Mouse (Mus musculus) liver, embryonic 13.5 days (tissue): ENCODE measurements around the gene Kmo. TPM values are rescaled to one million over a fixed set of nuclear protein-coding genes. Genes with fewer than 3 reads are reported as not detected.

Experiments used
- ATAC-seq: fragments of 200-750 bp; cut with Nextera tagmentation; 2 replicates; pipeline ENCODE4 v1.8.0; 2017; ENCODE audit warnings: low read depth, mild to moderate bottlenecking, moderate number of reproducible peaks, moderate library complexity
- DNase-seq: peaks from one replicate; pipeline ENCODE4 v3.0.0; 2022
- H3K27ac ChIP-seq: fragments of 300-500 bp; sonication (generic); 2 replicates; pipeline ENCODE4 v1.5.1; 2015; ENCODE audit warnings: moderate library complexity, mild to moderate bottlenecking, inconsistent platforms
- H3K27me3 ChIP-seq: fragments of 300-500 bp; sonication (generic); 2 replicates; pipeline ENCODE4 v1.6.1; 2015; ENCODE audit warnings: mild to moderate bottlenecking, inconsistent platforms
- H3K36me3 ChIP-seq: fragments of 300-500 bp; sonication (generic); 2 replicates; pipeline ENCODE4 v1.6.1; 2015; ENCODE audit warnings: mild to moderate bottlenecking, inconsistent platforms
- H3K4me1 ChIP-seq: fragments of 300-500 bp; sonication (generic); replicated peaks from 2 replicates; pipeline ENCODE4 v1.6.1; 2015; ENCODE audit warnings: inconsistent platforms
- H3K4me2 ChIP-seq: fragments of 300-500 bp; sonication (generic); 2 replicates; pipeline ENCODE4 v1.6.1; 2015; ENCODE audit warnings: inconsistent platforms, mild to moderate bottlenecking, moderate library complexity
- H3K4me3 ChIP-seq: fragments of 300-500 bp; sonication (generic); replicated peaks from 2 replicates; pipeline ENCODE4 v1.5.1; 2015; ENCODE audit warnings: mild to moderate bottlenecking, inconsistent platforms
- H3K9ac ChIP-seq: fragments of 300-500 bp; sonication (generic); 2 replicates; pipeline ENCODE4 v1.6.1; 2015; ENCODE audit warnings: mild to moderate bottlenecking, inconsistent platforms
- H3K9me3 ChIP-seq: fragments of 300-500 bp; sonication (generic); replicated peaks from 2 replicates; pipeline ENCODE4 v1.6.1; 2016; ENCODE audit warnings: inconsistent platforms
- WGBS: fragments of 180-500 bp; shearing (Covaris S2); methylation state at CpG from one replicate; pipeline ENCODE4 v1.1.7; 2015; ENCODE audit not compliant: insufficient replicate concordance; 5-methylcytosine and 5-hydroxymethylcytosine counted together
- polyA plus RNA-seq: library from polyadenylated mRNA; unstranded; fragments of >200 nt; fragmentation: Nextera tagmentation; extraction: Ambion mirVana; gene quantifications from 2 replicates; pipeline ENCODE4 v1.2.1, GENCODE M21; 2015

Gene Kmo
- polyA plus RNA-seq, 1 experiment from 2014 or later: 5.6 TPM

DNA sequence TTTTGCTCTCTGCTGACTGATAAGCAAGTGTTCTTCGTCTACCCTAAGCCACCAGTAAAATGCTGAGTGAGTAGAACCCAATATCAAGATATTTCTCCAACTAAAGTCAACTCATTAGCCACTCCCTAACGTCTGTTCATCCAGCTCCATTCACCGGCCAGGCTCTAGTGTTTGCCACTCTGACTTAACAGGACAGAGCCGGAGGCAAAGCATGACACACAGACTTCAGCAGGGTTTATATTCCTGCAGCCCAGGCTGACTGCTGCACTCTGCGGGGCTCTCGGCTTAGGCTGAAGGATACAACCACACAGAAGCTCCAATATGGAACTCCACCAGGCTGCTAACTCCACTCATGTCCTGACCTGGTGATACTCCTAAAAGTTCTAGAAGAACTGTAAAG lies 12.9 kb upstream of the Kmo start:
- H3K4me3 ChIP-seq: no peak overlapping the region
- no peaks in the 10 kb centered on the region for H3K9me3 ChIP-seq
- H3K4me2 ChIP-seq: no peak overlapping the region
- peaks cover 79% of the 10 kb centered on the region for H3K36me3 ChIP-seq
- H3K27me3 ChIP-seq: no peaks in the 10 kb centered on the region
- peak overlapping the region; percentile 23; the same call in 1 of the 2 replicates for H3K27ac ChIP-seq
- ATAC-seq (peak; percentile 30), DNase-seq (no peak)
- no peak overlapping the region for H3K9ac ChIP-seq
- peaks cover 4% of the 10 kb centered on the region; the same call in 1 of the 2 replicates for H3K4me1 ChIP-seq
- WGBS: 68% methylated on average over 6 of the region's 6 CpGs

DNA sequence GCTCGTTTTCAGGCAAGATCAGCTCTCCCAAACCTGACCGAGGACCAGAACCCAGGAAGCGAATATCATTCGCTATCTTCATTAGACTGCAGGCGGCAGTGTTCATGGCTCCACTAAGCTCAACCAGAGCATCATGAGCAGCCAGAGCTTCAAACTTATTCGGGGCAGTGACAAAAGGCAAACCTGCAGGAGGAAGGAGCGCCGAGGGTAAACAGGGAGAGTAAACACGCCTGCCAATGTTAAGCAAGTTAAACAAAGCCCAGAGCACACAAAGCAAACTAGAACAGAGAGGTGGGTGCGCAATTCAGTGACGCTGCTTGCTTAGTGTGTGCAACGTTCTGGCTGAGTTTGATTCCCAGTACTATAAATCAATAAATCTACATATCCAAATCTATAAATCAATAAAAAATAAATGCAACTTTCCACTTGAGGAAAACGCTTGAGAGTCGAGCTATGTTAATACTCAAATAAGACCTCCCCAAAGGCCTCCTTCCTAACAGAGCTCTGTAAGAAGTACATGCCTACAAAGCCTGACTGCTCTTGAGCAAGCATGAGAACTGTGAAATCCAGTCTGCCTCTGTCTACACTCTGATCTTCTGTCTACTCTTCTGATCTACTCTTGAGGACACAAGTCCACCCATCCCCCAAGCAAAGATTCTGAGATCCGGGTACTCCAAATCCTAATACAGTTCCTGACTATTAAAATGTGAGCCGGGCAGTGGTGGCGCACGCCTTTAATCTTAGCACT lies 12.2 kb upstream of the Kmo start:
- H3K27ac ChIP-seq: peak overlapping the region; percentile 34; the same call in 1 of the 2 replicates
- H3K4me3 ChIP-seq: no peak overlapping the region
- peak; percentile 81 for ATAC-seq
- H3K27me3 ChIP-seq: no peaks in the 10 kb centered on the region
- H3K36me3 ChIP-seq: peaks cover 79% of the 10 kb centered on the region
- H3K4me1 ChIP-seq: peaks cover 4% of the 10 kb centered on the region; the same call in 1 of the 2 replicates
- WGBS: 79% methylated on average over 18 of the region's 18 CpGs
- no peak for DNase-seq
- H3K4me2 ChIP-seq: no peak overlapping the region
- H3K9ac ChIP-seq: no peak overlapping the region
- H3K9me3 ChIP-seq: no peaks in the 10 kb centered on the region

DNA sequence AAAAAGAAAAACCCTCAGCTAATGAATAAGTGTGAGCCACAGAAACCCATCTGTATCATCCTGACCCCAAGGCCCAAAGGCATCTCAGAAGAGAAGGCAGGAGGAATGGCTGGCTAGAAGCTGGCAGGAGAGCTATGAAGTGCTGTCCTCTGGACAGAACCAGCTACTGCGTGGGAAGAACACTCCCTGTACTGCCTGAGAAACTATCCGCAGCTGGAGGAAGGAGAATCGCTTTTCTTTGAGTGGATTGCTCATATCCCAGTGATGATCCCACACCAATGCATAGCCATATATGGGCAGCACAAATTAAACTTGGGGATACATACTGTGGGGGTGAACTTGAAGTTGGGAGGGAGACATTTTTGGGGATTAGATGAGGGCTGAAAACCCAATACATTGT lies 11.5 kb upstream of the Kmo start:
- H3K27ac ChIP-seq: peak overlapping the region; percentile 34; the same call in 1 of the 2 replicates
- peaks cover 77% of the 10 kb centered on the region for H3K36me3 ChIP-seq
- no peak overlapping the region for H3K4me2 ChIP-seq
- no peaks in the 10 kb centered on the region for H3K9me3 ChIP-seq
- DNase-seq: no peak
- H3K9ac ChIP-seq: no peak overlapping the region
- WGBS: 86% methylated on average over 3 of the region's 3 CpGs
- no peaks in the 10 kb centered on the region for H3K27me3 ChIP-seq
- ATAC-seq: no peak
- H3K4me3 ChIP-seq: no peak overlapping the region
- H3K4me1 ChIP-seq: peaks cover 4% of the 10 kb centered on the region; the same call in 1 of the 2 replicates

DNA sequence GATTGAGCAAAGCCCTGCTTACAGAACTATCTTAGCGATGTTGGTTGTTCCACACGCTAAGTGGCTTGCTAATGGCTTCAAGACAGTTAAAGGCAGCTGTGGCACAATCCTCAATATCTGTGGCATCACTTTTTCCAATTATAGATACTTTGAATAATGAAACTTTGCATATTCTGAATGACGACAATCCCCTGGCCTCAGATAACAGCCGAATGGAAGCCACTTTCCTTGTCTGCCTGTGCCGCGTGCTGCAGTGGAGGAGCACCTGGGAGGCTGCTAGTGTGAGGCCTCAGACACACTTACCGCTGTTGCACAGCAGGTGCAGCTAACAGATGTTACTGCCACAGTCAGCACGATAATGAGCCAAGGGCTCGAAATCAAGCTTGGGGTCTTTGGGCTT lies 5.2 kb upstream of the Kmo start:
- H3K4me2 ChIP-seq: no peak overlapping the region
- WGBS: 86% methylated on average over 9 of the region's 9 CpGs
- H3K27ac ChIP-seq: no peak overlapping the region
- no peak overlapping the region for H3K4me3 ChIP-seq
- ATAC-seq: no peak
- no peaks in the 10 kb centered on the region for H3K9me3 ChIP-seq
- no peak for DNase-seq
- no peaks in the 10 kb centered on the region for H3K27me3 ChIP-seq
- no peaks in the 10 kb centered on the region for H3K4me1 ChIP-seq
- H3K9ac ChIP-seq: no peak overlapping the region
- peaks cover 73% of the 10 kb centered on the region for H3K36me3 ChIP-seq

DNA sequence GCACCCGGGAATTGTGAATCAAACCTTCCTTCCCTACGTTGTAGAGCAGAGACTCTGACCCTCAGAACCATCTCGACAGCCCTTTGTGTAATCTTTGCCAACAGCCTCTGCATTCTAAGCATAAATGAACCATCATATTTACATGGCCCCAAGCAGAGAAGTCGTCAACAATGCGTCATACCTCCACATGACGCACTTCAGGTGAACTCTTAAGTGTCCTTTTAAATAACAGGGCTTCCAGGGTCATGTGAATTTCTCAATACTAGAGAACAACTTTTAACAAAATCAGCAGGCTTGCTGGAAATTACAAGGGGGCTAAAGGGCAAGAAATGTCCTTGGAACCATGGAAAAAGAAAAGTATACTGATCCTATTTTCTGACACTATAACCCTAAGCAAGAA lies 3.5 kb downstream of the Kmo start:
- 77% methylated on average over 6 of the region's 6 CpGs for WGBS
- DNase-seq (no peak), ATAC-seq (no peak)
- Histone ChIP-seq H3K27ac (no peak overlapping the region), H3K4me1 (peaks cover 22% of the 10 kb centered on the region), H3K4me2 (peak overlapping the region; percentile 13; the same call in 1 of the 2 replicates), H3K9ac (no peak overlapping the region), H3K36me3 (peaks cover 8% of the 10 kb centered on the region), H3K9me3 (no peaks in the 10 kb centered on the region), H3K4me3 (no peak overlapping the region), H3K27me3 (no peaks in the 10 kb centered on the region)

DNA sequence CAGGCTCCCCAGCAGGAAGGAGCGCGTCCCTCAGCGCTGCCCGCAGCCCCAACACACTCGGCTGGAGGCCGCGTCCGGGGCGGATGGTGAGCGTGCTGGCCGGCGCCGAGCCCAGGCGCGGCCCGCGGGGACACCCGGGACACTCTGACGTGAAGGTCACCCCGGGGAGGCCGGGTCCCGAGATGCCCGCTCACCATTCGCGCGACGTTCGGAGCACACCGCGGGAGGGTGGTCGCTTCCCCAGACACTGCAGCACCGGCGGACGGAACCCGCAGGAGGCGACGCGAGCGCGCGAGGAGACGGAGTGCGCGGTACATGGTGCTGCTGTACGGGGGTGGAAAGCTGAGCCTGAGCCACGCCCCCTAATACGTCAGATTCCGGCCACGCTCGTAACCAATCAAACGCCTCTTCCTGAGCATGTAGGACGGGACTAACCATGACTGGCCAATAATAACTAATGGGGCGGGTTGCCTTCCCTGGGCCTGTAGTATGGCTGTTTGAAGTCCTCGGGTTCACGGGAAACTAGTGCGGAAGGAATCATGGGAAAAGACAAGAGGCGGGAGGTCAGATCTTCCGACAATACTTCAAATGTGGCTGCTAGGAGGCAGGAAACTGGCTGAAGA lies 5.2 kb downstream of the Kmo start, which contains the start of gene Fh1:
Gene Fh1 (minus strand): TSS at position 379 of the 623 bp plus-strand sequence.
- DNase-seq (peak; percentile 91), ATAC-seq (peak; percentile 100)
- WGBS: 0% methylated on average over 53 of the region's 58 CpGs
- Histone ChIP-seq H3K36me3 (no peaks in the 10 kb centered on the region), H3K4me3 (peak within 1 kb of the TSS; percentile 86), H3K4me2 (peak within 1 kb of the TSS; percentile 94), H3K4me1 (peaks cover 22% of the 10 kb centered on the region), H3K27ac (peak within 1 kb of the TSS; percentile 80), H3K9ac (peak within 1 kb of the TSS; percentile 89), H3K27me3 (no peaks in the 10 kb centered on the region), H3K9me3 (no peaks in the 10 kb centered on the region)

DNA sequence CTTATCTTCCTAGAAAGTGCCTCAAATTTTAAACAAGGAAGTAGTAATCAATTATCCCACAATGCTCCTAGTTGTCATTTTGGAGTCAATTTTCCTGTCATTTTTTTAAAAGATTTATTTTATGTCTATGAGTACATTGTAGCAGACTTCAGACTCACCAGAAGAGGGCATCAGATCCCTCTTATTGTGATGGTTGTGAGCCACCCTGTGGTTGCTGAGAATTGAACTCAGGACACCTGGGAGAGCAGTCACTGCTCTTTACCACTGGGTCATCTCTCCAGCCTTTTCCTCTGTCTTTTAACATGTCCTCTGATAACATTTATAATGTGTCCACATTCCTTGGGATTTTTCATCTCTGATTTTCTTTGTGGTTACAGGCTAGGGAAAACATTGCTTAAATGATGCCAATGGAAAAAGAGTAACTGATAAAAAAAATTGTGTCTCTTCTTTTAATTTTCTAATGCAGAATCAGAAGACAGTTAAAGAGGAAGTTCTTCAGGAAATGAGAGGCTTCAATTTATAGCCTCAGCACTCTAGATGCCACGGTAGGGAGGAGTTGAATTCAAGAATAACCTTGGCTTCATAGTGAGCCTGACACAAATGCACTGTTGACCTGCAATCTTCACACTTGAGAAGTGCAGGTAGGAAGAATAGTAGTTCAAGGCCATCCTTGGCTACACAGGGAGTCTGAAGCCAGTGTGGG lies 6.0 kb downstream of the Kmo start:
- Histone ChIP-seq H3K9ac (peak overlapping the region; percentile 62; the same call in 1 of the 2 replicates), H3K36me3 (no peaks in the 10 kb centered on the region), H3K4me2 (peak overlapping the region; percentile 94), H3K9me3 (no peaks in the 10 kb centered on the region), H3K4me3 (peak overlapping the region; percentile 86), H3K4me1 (peaks cover 25% of the 10 kb centered on the region), H3K27ac (peak overlapping the region; percentile 80), H3K27me3 (no peaks in the 10 kb centered on the region)
- no peak for DNase-seq
- 29% methylated on average over 1 of the region's 1 CpGs for WGBS
- peak; percentile 35 for ATAC-seq

DNA sequence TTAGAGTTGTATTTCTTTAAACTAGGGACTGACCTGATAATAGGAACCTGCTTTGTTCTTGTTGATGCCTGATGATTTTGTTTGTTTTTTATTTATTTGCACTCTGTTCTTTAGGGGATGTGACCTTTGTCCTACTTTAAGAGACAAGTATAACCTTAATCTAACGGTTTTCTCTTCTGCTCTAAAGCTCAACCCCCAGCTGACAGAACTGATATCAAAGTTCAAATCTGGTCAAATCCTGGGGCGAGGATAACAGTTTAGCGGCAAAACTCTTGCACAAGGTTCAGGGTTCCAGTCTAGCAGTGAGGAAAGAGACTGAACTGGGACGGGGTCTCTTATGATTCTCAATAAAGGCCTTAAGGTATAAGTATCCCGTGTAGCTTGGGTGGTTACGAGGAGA lies 9.1 kb downstream of the Kmo start:
- no peak overlapping the region for H3K27ac ChIP-seq
- WGBS: 56% methylated on average over 6 of the region's 6 CpGs
- H3K4me3 ChIP-seq: no peak overlapping the region
- H3K9me3 ChIP-seq: no peaks in the 10 kb centered on the region
- H3K27me3 ChIP-seq: no peaks in the 10 kb centered on the region
- DNase-seq: no peak
- ATAC-seq: no peak
- H3K4me1 ChIP-seq: peaks cover 19% of the 10 kb centered on the region
- H3K4me2 ChIP-seq: no peak overlapping the region
- H3K36me3 ChIP-seq: no peaks in the 10 kb centered on the region
- no peak overlapping the region for H3K9ac ChIP-seq

DNA sequence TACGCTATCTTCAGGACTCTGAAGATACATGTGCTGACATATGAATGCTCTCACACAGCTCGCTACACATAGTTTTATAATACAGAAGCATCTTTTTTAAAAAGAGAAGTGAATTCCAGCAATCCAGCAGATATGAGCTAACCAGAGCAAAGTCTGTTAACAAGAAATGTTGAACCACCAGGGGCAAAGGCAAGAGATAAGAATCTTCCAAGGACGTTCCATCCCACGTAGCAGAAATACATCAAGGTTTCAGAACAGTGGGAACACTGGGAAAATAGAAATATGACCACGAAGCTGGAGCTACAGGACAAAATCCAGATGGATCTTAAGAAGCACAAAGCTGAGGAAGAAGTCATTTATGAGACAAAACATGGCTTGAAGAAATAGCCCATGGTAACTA lies 10.2 kb downstream of the Kmo start:
- H3K4me2 ChIP-seq: no peak overlapping the region
- no peak overlapping the region for H3K4me3 ChIP-seq
- no peaks in the 10 kb centered on the region for H3K36me3 ChIP-seq
- H3K27me3 ChIP-seq: no peaks in the 10 kb centered on the region
- no peak for ATAC-seq
- DNase-seq: no peak
- H3K4me1 ChIP-seq: peaks cover 11% of the 10 kb centered on the region; the same call in 1 of the 2 replicates
- H3K27ac ChIP-seq: no peak overlapping the region
- no peak overlapping the region for H3K9ac ChIP-seq
- 66% methylated on average over 5 of the region's 5 CpGs for WGBS
- H3K9me3 ChIP-seq: no peaks in the 10 kb centered on the region

DNA sequence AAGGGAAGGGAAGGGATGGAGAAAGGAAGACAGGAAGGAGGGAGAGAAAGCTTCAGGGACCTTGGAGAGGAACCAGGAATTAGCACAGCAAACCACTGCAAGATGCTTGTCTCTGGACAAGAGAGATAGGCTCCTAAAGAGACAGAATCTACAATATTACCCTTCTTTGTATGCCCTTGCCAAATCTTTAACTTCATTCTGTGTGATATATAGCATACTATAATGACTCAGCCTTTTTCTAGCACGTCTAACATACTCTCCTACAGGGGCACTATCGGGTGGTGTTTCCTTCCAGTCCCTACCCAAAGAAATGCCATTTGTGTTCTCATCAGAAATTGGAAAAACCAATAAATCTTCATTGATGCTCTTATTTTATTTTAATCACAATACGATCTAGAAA lies 10.9 kb downstream of the Kmo start:
- H3K4me1 ChIP-seq: peaks cover 11% of the 10 kb centered on the region; the same call in 1 of the 2 replicates
- no peaks in the 10 kb centered on the region for H3K27me3 ChIP-seq
- H3K27ac ChIP-seq: no peak overlapping the region
- ATAC-seq: no peak
- no peaks in the 10 kb centered on the region for H3K9me3 ChIP-seq
- no peak overlapping the region for H3K4me3 ChIP-seq
- no peak overlapping the region for H3K4me2 ChIP-seq
- H3K36me3 ChIP-seq: no peaks in the 10 kb centered on the region
- H3K9ac ChIP-seq: no peak overlapping the region
- 54% methylated on average over 3 of the region's 3 CpGs for WGBS
- DNase-seq: no peak

DNA sequence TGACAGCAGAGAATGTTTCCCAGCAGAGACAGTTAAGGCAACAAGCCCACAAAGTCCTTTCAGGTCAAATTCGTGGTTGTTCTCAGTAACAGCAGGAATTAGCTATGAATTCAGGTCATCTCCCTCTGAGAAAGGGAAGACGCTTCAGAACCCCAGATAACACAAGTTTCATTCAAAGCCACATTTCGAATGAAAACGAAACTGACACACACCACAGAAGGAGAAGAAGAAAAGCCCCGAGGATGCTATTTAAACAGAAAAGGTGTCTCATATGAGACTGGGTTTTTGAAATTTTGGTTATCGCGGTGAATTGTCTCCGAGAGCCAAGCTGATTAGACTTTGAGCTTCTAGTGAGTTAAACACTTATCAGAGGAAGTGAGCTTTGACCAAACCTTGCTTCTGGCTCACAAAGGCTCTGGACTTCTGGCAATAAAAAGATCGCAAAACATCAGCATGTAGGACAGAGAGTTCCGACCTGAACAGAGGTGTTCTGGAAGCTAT lies 11.6 kb downstream of the Kmo start:
- DNase-seq (no peak), ATAC-seq (no peak)
- H3K9me3 ChIP-seq: no peaks in the 10 kb centered on the region
- no peak overlapping the region; the same call in 1 of the 2 replicates for H3K27ac ChIP-seq
- H3K4me2 ChIP-seq: peak overlapping the region; percentile 25
- H3K36me3 ChIP-seq: no peaks in the 10 kb centered on the region
- 38% methylated on average over 10 of the region's 10 CpGs for WGBS
- no peaks in the 10 kb centered on the region for H3K27me3 ChIP-seq
- H3K4me3 ChIP-seq: no peak overlapping the region
- peaks cover 9% of the 10 kb centered on the region; the same call in 1 of the 2 replicates for H3K4me1 ChIP-seq
- H3K9ac ChIP-seq: no peak overlapping the region
